Mouse (Mus musculus): ENCODE measurements at regions not wholly inside any gene's neighbourhood (a gene's known extent, or its start where the extent isn't known, plus 50 kb on each side); places are given as distances from the start of the nearest gene placed in this dataset.

DNA sequence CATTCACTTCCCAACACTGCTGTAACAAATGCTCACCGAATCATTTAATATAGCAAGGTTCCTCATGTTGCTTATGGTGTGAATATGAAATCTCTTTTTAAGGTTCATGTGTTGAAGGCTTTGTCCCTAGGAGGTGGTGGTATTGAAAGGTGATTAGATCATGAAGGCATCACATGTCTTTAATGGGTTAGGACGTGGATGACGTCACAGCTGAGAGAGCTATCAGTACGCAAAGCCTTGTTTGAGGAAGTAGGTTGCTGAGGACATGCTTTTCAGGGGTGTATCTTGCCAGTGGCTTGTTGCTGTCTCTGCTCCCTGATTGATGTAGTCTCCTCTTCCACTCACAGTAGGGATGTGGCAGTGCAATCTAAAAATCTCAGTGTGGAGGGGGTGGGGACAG is 69.8 kb upstream of the Arsj start:
- DNase-seq (ENCODE audit: low spot score in 2 of 2) = no peak

DNA sequence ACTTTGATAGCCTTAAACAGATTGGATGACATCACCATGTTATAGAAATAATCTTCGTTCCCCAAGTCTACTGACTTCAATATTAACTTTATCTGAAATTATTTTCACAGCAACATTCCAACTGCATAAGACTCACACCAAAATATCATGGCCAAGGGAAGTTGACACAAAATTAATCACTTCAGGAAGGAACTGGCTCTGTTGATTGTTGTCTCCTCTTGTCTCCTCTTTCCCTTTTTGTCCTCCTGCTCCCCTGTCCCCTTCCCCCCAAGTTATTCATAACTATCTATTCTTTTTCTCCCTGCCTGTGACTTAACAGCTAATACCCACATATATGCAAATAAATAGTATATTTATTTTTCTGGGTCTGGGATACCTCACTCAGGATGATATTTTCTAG is 67.6 kb upstream of the Arsj start:
- DNase-seq (ENCODE audit: low spot score in 2 of 2) = no peak

DNA sequence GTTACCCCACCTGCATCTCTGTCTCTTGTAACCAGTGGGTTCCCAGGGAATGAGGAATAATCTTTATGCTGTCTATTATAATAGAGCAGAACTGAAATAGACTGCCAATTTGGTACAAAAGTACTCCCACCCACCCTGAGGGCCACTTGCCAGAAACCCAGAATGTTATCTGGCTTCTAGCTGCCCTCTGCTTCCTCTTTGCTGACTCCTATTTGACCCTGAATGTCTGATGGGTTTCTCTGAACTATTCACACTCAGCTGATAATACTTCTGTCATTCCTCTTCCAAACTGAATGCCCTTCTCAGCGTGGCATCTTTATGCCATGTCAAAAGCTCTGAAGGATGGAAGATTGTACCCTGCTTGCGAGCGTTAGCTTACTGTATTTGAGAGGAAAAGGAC is 64.2 kb upstream of the Arsj start:
- no peak for DNase-seq (ENCODE audit: low spot score in 2 of 2)

DNA sequence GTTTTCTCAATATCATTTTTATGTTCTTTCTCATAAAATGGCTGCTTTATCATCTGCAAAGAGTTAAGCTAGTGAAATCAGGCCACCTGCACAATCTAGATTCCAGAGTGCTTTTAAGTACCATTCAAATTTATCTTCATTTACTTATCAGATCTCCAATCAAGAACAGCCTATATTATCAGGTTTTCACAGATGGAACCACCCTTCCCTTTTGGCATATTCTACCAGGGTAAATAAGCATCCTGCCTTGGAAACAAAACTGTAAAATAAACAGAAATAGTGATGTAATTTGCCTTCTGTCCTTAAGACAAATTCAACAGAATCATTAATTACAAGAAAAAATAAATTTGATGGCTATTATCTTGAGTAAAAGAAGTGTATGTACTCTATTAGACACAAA is 55.2 kb upstream of the Arsj start:
- no peak for DNase-seq (ENCODE audit: low spot score in 2 of 2)
